In genomic region chr3:135690568-135691190, GRCm38 (mm10) we compare ENCODE assay signal across 8 mouse cellular contexts. TPM values are rescaled to one million over a fixed set of nuclear protein-coding genes. Genes with fewer than 3 reads are reported as not detected.
A peak's percentile ranks its signal among the peaks of the same experiment; 100 is the strongest.
DNase-seq lines count a peak whose midpoint lies in the region; ATAC-seq and TF ChIP-seq lines count a peak whose summit lies in the region.

No protein-coding gene starts in this region.

- peak; percentile 43 to 61 for DNase-seq in spleen, adult 18-20 months
- no peak for DNase-seq in spleen, adult 12 weeks (ENCODE audit: low spot score)
- DNase-seq in cerebellum, postnatal 25 days: peak; percentile 71 to 74
- DNase-seq in gastrocnemius, postnatal 4 days (ENCODE audit: low spot score in 2 of 2): peak; percentile 53 to 63
- DNase-seq in liver, embryonic 14.5 days (ENCODE audit: low read depth in 3 of 3, low spot score in 3 of 3): no peak
- DNase-seq in neural tube, embryonic 10.5 days (ENCODE audit: extremely low spot score, low spot score): peak; percentile 80
- DNase-seq in testis, postnatal 14 days (ENCODE audit: low spot score): peak; percentile 32

- no peak for TF ChIP-seq EP300 in liver, embryonic 14.5 days (IDR thresholded peaks at IDR 0.05; ENCODE audit: low read depth)

- H3K27ac ChIP-seq in intestine, embryonic 15.5 days: peak overlapping the region; percentile 94
- no peak overlapping the region for H3K27ac ChIP-seq in liver, embryonic 14.5 days

- no peak for TF ChIP-seq CTCF in liver, embryonic 14.5 days (IDR thresholded peaks at IDR 0.05; ENCODE audit: low read depth)

- H3K9me3 ChIP-seq in intestine, embryonic 15.5 days: no peaks in the 10 kb centered on the region
- no peaks in the 10 kb centered on the region for H3K9me3 ChIP-seq in liver, embryonic 14.5 days (ENCODE audit: control insufficient read depth, low read length)

- H3K9ac ChIP-seq in intestine, embryonic 15.5 days: peak overlapping the region; percentile 98
- H3K9ac ChIP-seq in liver, embryonic 14.5 days (replicated peaks): peak overlapping the region; percentile 65

- no peaks in the 10 kb centered on the region for H3K36me3 ChIP-seq in intestine, embryonic 15.5 days
- no peaks in the 10 kb centered on the region for H3K36me3 ChIP-seq in liver, embryonic 14.5 days (replicated peaks; ENCODE audit: control insufficient read depth, insufficient read depth, low read depth)

- H3K27me3 ChIP-seq in intestine, embryonic 15.5 days (replicated peaks): no peaks in the 10 kb centered on the region
- peaks cover 11% of the 10 kb centered on the region for H3K27me3 ChIP-seq in liver, embryonic 14.5 days (ENCODE audit: control insufficient read depth, insufficient read depth, low read length)

- H3K4me3 ChIP-seq in intestine, embryonic 15.5 days (replicated peaks): peak overlapping the region; percentile 86
- H3K4me3 ChIP-seq in liver, embryonic 14.5 days (ENCODE audit: insufficient read depth in 1 of 2, low read depth in 2 of 2, low read length in 2 of 2): peak overlapping the region; percentile 65 to 67

- ATAC-seq in intestine, embryonic 15.5 days: peak; percentile 80
- peak; percentile 62 for ATAC-seq in liver, embryonic 14.5 days (ENCODE audit: insufficient read depth)

- H3K4me1 ChIP-seq in intestine, embryonic 15.5 days (replicated peaks): peaks cover 25% of the 10 kb centered on the region
- peaks cover 5 to 29% of the 10 kb centered on the region in 2 experiments for H3K4me1 ChIP-seq in liver, embryonic 14.5 days (replicated peaks; ENCODE audit: control insufficient read depth in 2 of 2, insufficient read depth in 2 of 2, low read length in 1 of 2)

- under 1% methylated on average over 47 of the region's 47 CpGs for WGBS in intestine, embryonic 15.5 days
- under 1% methylated on average over 46 of the region's 47 CpGs for WGBS in liver, embryonic 14.5 days (ENCODE audit: insufficient replicate concordance)

- peak overlapping the region; percentile 85 for H3K4me2 ChIP-seq in intestine, embryonic 15.5 days (replicated peaks)
- peak overlapping the region; percentile 80 for H3K4me2 ChIP-seq in liver, embryonic 14.5 days (ENCODE audit: low read depth)

RNA-seq across cellular contexts. Expression of gene Nfkb1, which starts 0.7 kb away (rescaled TPM):
- 10 to 100 TPM; 36.1 to 37.0 TPM for total RNA-seq in gastrocnemius, postnatal 4 days (2021)
- 19.7 and 20.6 TPM in 2 replicates for polyA plus RNA-seq in intestine, embryonic 15.5 days (2015; fragmentation: Nextera tagmentation; extraction: Ambion mirVana)
- polyA plus RNA-seq in liver, embryonic 14.5 days (2012; rRNA removed): 13.8 and 16.5 TPM in 2 replicates
- 11.2 and 14.1 TPM in 2 replicates for polyA plus RNA-seq in liver, embryonic 14.5 days (2014; fragmentation: Nextera tagmentation; extraction: Ambion mirVana)

Comparison
In these comparisons a context has a peak if more than half of its experiments do, and no peak if none do; other contexts are left out.
1. DNase-seq: peak in spleen, adult 18-20 months (2 of 2), cerebellum, postnatal 25 days (2 of 2), gastrocnemius, postnatal 4 days (2 of 2), neural tube, embryonic 10.5 days (single experiment) and testis, postnatal 14 days (single experiment); none in spleen, adult 12 weeks (single experiment) and liver, embryonic 14.5 days (0 of 3).